Mouse (Mus musculus): ENCODE measurements around the gene Mcpt8.
"Not testable (repeated sequence)": the region's sequence is repeated elsewhere in the genome, so short reads cannot be mapped to it uniquely, and the experiment has no call there.

Mcpt8 gene

DNA sequence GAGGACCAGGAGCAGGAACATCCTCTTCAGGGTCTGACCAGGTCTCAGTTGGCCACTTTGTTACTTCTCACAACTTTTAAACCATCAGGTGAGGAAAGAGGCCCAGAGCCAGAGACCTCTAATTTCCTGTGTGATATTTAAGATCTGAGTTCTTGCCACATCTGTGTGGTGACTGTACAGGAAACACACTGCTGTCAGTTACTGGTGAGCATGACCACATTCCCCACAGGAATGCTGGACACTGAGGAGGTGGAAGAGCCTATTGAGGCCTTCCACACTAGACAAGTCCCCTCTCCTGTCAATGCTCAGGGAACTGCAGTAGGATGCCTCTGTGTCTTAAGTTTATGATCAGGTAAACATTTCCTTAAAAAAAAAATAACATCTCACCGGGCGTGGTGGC lies at the start of gene Mcpt8:
TSS of gene Mcpt8 (minus strand) at position 107 of the 400 bp plus-strand sequence.
- no peak for DNase-seq (ENCODE audit: low read depth)

DNA sequence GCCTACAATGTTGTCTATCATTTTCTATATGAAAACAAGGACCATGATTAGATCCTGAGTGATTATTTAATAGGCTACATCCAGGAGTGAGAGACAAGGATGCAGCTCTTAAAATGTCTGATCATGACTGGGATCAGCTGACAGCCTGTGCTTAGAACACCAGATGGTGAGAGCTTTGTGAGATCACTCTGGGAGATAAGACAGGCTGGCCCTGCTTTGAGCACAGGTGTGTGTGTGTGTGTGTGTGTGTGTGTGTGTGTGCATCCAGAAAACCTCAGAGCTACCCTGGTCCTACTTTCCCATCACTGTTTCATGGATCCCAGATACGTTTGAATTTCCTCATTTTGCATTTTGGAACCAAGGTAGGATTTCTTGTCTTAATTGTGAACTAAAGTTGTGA lies 48.6 kb upstream of the Mcpt8 start:
- not testable (repeated sequence) for DNase-seq (ENCODE audit: low read depth)

DNA sequence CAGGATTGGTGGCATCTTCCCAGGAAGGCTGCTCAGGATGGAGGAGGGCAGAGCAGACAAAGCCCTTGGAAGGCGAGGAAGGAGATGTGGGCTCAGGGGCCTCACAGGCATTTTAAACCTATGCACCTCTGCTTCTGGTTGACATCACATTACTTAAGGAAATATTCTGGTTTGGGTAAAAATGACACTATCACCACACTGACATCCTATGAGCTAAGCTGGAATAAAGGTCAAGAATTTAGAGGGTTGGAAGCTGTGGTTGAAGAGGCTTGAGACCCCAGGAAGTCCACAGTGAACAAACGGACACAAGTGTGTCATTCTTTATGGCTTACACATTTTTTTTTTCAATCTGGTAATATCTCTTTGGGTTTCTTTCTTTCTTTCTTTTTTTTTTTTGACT lies 47.4 kb upstream of the Mcpt8 start, which contains the start of gene Gzmd:
TSS of gene Gzmd (minus strand) at position 101 of the 400 bp plus-strand sequence.
- DNase-seq (ENCODE audit: low read depth): not testable (repeated sequence)

DNA sequence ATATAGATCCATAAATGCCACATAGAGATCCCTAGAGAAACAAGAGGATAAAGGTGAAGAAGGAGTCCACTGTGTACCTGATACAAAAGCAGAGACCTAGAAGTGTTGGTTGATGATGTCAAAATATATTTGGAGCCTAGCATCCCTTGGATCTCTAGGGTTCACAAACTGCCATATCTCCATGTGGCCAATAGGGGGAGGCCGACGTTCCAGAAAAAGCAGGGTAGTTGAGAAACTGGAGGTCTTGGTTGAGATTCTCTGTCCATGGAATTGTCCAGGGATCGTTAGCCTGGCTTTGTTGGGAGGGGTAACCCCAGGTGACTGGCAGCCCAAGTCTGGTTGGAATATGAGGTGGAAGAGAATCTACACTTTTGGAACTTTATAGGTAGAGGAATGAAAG lies 43.3 kb upstream of the Mcpt8 start:
- DNase-seq (ENCODE audit: low read depth): no peak

DNA sequence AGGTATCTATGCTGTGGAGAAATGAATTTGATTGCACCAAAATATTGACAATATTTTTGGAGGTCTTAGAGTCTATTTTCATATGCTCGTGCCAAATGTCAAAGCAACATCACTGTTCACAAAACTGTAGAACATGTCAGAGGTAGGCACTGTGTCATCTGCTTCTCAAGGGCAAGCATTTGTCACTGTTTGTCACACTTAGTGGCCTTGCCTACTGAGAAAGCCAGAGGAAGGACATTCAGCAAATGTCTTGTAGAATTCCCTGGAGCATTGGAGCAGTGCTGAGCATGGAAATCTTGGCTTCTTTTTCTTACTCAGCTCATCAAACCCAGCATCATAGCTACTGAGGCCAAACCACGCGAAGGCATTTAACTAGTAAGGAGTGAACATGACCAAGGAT lies 38.4 kb upstream of the Mcpt8 start:
- no peak for DNase-seq (ENCODE audit: low read depth)

DNA sequence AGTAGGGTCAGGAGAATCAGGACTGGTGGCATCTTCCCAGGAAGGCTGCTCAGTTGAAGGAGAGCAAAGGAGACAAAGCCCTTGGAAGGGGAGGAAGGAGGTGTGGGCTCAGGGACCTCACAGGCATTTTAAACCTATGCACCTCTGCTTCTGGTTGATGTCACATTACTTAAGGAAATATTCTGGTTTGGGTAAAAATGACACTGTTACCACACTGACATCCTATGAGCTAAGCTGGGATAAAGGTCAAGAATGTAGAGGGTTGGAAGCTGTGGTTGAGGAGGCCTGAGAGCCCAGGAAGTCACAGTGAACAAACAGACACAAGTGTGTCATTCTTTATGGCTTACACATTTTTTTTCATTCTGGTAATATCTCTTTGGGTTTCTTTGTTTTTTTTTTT lies 35.5 kb upstream of the Mcpt8 start, which contains the start of gene Gzme:
TSS of gene Gzme (minus strand) at position 101 of the 400 bp plus-strand sequence.
- no peak for DNase-seq (ENCODE audit: low read depth)

DNA sequence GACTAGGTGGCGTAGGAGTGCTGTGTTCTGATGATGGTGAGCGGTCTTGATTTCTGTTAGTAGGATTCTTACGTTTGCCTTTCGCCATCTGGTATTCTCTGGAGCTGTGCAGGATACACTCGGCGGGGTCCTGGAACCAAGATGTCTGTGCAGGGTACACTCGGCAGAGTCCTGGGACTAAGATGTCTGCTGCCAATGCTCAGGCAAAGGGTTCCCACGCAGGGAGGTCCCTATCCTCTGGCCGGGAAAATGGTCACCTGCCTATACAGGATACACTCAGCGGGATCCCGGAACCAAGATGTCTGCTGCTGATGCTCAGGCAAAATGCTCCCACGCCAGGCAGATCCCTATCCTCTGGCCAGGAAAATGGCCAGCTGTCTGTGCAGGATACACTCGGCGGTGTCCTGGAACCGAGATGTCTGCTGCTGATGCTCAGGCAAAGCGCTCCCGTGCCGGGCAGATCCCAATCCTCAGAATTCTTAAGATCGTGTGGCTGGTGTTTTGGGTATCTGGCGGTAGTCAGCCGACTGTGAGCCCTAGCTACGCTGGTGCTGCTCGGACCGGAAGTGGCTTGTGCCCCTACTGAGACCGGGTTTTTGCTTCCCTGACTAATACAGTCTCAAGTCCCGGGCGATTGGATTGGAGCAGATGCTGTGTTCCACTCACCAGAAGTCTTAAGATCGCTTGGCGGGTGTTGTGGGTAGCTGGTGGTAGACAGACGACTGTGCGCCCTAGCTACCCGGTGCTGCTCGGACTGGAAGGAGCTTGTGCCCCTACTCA lies 30.6 kb upstream of the Mcpt8 start:
- DNase-seq (ENCODE audit: low read depth): not testable (repeated sequence)

DNA sequence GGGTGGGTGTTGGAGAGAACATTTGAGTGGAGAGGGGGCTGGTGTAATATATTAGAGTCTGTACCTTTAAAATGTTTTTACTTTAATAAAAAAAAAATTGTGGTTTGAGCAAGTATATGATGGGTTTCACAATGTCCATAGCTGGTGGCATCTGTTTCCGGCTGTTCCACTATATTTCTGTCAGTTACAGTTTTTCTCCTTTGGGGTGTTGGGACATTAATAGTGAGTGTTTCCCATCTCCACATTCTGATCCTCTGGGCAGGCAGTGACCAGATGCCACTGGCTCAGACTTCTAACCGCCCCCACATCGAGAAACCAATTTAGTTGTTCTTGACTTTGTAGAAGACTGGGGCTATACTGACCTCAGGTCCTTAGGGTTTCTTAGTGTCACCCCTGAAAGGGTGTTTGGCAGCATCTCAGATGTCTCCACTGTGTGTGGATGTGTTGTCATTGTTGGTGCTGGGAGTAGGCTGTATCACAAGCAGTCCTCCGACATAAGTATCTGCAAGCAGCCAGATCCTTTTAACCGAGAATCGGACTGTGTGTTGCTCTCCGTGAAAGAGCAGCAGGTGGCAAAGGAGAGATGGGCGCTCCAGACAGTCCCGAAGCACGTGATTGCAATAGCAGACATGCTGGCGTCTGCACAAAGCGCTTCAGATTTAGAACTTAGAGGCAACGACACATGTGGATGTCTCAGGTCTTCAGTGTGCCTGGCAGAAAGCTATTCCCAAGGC lies 20.5 kb upstream of the Mcpt8 start:
- no peak for DNase-seq (ENCODE audit: low read depth)

DNA sequence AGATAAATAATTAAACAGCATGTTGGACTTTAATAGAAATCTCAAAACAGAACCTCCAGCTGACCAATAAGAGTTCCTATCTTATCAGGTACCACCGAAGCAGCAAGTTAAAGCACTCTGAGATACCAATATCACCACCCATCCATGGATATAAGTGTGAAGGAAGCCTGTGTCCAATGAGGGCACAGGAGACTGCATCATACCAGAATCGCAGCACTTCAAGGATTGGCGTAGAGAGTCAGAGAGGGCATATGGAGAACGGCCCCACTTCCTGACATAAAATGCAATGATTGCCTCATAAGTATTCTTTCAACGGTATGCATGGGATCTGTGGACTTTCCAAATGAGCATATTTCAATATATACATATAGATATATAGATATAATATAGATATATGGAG lies 19.9 kb upstream of the Mcpt8 start:
- DNase-seq (ENCODE audit: low read depth): no peak

DNA sequence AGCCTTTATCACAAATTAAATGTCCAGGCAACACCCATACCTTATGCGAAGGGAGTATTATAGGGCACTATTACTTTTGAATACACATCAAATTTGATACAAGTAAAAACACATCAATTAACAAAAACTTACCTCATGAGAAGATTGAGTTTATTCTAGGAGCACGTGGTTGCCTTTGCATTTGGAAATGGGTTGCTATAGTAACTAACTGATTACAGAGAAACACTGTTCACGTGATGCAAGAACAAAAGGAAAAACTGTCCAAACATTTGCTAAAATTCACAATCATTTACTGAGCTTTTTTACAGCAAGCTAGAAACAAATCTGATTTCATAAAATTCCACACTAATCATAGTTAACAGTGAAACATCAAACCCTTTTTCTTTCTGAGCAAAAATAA lies 18.4 kb upstream of the Mcpt8 start:
- no peak for DNase-seq (ENCODE audit: low read depth)

DNA sequence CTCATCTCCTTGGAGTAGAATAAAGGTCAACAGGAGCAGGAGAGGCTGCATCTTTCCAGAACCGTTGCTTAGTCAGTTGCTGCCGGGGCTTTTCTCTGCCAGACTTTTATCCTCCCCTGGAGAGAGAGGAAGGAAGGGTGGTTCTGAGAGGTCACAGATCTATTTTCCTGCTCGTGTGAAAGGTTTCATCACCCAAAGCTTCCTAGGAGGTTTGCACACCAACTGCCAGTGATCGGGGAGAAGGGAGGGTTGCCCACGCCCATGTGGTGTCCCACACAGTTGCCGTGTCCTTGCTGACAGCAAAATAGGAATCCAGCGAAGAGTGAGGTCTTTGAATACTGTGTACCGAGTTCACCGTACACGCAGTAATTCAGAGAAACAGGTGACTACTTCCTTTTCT lies 17.3 kb upstream of the Mcpt8 start, which contains the start of gene Ctsg:
TSS of gene Ctsg (minus strand) at position 189 of the 400 bp plus-strand sequence.
- DNase-seq (ENCODE audit: low read depth): no peak

DNA sequence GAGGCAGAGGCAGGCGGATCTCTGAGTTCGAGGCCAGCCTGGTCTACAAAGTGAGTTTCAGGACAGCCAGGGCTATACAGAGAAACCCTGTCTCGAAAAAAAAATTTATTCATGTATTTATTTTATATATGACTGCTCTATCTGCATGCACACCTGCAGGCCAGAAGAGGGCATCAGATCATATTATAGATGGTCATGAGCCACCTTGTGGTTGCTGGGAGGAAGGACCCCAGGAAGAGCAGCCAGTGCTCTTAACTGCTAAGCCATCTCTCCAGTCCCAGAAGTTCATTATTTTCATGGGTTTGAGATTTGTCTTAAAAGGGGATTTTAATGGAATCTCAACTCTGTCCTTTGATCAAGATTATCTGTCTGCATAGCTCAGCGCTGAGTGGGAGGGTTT lies 13.9 kb upstream of the Mcpt8 start:
- DNase-seq (ENCODE audit: low read depth): no peak

DNA sequence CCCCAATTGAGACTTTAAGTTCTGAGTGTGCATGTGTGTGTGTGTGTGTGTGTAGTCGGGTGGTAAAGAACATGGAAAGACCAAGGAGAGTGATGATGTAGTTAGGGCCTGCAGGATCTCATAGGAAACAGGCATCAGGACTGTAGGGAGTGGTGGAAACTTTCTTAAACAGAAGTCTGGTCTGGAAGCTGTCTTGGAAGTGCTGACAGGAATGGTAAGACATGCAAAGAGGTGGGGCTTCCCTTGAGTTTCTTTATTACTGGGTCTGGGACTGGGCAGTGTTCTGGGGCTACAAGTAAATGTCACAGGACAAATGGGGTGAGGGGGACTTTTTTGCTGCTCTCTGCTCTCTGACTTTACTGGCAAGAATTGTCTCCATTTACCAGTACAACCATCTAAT lies 12.5 kb upstream of the Mcpt8 start:
- no peak for DNase-seq (ENCODE audit: low read depth)

DNA sequence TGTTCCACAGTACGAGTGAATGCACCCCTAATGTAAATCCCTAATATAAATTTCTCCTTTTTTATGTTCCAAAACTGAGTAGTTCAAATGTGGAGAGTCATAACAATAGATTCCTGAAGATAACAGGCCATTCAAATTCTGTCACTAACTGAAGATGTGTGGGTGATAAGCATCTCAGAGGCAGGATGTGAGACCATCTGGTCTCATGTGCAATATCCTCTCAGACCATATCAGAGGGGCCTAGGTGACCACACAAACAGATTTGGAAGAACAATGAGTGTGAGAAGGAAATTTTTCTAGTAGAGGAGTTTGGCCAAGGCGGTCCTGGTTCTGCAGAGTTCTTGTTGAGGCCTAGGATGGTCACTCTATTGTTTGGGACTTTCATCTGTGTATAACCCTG lies 8.3 kb upstream of the Mcpt8 start:
- no peak for DNase-seq (ENCODE audit: low read depth)

DNA sequence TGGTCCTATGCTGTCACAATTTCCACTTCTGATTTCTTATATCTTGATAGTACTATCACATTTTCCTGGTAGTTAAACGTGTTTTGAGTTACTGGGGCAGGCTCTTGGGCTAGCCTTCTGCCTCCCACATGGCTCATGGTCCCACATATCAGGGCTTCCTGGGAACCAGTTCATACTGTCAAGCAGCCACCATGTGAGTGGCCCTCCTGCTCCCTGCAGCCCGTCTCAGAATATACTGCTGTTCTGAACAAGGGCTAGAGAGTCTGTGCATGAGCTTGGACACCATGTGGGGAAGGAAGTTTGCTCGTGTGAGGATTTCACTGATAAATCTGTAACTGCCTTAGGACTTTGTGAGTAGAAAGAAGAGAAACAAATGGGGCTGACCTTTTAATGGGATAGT lies 1.6 kb upstream of the Mcpt8 start:
- DNase-seq (ENCODE audit: low read depth): no peak

DNA sequence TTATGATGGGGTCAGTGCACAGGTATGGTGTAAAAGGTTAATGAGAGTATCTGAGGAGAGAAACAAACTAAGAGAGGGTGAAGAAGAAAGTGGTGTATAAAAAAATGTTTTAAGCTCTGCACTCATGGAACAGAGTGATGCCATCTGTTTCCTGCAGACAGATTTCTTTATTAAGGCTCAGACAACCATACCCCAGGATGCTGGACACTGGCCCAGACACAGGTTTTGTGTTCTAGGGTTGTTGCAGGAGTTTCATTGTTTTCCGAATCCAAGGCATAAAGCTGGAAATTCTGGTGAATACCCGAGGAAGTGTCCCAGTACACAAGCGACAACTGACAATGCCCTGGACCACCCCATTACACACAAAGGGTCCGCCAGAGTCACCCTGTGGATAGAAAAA lies 3.1 kb downstream of the Mcpt8 start:
- DNase-seq (ENCODE audit: low read depth): no peak

DNA sequence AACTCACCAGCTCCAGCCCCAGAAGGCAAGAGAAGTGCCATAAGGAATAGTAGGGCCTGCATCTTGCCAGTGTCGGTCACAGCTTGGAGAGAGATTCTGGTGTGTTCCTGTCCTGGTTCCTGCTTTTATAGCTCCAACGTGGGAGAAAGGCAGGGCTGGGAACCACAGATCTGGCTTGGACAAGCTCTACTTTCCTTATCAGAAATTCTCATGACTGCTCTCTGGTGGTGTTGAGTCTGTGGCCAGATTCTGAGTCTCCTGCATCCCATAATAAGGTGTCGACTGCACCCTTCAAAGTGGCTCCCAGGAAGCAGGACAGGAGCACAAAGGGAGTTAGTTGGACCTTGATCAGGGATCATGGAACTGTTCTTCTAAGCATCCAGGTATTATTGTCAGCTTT lies 22.9 kb downstream of the Mcpt8 start, which contains the start of gene Mcpt4:
TSS of gene Mcpt4 (minus strand) at position 101 of the 400 bp plus-strand sequence.
- DNase-seq (ENCODE audit: low read depth): not testable (repeated sequence)

DNA sequence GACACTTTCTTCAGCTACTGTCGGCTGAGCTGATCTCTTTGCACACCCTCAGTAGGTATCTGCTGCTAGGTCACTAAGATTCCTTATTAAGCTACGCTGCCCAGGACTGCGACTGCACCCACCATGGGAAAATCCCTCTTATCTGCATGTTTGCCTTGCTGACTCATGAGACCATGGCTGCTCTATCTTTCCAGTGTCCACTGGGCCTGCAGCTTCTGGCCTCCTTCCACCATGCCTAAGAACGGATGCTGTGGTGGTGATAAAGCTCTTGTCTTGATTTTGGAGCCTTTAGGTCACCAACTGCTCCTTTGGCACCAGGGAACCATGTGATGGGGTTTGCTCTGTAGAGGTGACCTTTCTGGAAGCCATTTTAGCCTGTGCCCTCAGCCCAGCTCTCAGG lies 27.4 kb downstream of the Mcpt8 start:
- DNase-seq (ENCODE audit: low read depth): no peak

DNA sequence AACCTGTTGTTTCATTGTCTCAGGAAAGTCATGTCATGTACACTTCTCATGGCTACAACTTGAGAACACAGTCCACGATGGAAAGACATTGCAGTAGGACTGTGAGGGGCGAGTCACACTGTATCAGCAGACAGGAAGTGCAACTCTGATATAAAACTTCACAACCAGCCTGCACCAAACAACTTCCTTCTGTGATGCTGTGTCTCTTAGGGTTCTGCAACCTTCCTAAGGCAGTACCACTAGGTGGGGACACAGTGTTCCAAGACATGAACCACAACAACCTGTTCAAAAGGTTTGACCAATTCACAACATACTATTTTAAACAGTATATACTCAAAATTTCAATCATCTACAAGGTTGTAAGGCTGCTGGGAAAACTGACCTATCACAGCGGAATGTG lies 29.7 kb downstream of the Mcpt8 start:
- no peak for DNase-seq (ENCODE audit: low read depth)

DNA sequence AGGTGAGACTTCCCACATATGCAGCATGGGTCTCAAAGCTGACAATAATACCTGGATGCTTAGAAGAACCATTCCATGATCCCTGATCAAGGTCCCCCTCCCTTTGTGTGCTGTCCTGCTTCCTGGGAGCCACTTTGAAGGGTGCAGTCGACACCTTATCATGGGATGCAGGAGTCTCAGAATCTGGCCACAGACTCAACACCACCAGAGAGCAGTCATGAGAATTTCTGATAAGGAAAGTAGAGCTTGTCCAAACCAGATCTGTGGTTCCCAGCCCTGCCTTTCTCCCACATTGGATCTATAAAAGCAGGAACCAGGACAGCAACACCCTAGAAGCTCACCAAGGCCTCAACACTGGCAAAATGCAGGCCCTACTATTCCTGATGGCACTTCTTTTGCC lies 43.3 kb downstream of the Mcpt8 start, which contains the start of gene Mcpt2:
TSS of gene Mcpt2 (plus strand) at position 250 of the 400 bp plus-strand sequence.
- not testable (repeated sequence) for DNase-seq (ENCODE audit: low read depth)

DNA sequence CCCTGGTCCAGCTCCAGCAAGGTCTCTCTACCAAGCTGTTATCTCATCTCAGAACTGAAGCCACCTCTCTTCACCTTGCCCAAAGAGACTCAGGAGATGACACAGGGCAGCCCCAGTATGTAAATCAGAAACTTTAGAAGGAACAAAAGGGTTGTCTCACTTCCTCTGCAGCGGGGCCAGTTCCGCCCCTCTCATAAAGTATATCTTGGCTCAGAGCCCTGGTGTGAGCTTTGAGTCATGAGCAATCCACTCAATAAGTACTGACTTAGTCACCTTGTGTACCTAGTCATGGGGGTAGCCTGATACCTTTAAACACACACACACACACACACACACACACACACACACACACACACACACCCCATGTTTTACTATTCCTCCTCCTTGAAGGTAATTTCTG lies 50.6 kb downstream of the Mcpt8 start:
- no peak for DNase-seq (ENCODE audit: low read depth)
